Mouse (Mus musculus) embryonic facial prominence, embryonic 10.5 days (tissue): ENCODE data around the gene Slc16a9. TPM values are rescaled to one million over a fixed set of nuclear protein-coding genes. Genes with fewer than 3 reads are reported as not detected.

Experiments
- DNase-seq: peaks from one replicate; pipeline ENCODE4 v3.0.0-alpha.2; 2017; ENCODE audit warnings: low spot score
- H3K27ac ChIP-seq: fragments of 300-500 bp; sonication (generic); replicated peaks from 2 replicates; pipeline ENCODE4 v1.5.1; 2016; ENCODE audit warnings: mild to moderate bottlenecking
- H3K27me3 ChIP-seq: fragments of 300-500 bp; sonication (generic); replicated peaks from 2 replicates; pipeline ENCODE4 v1.6.1; 2016; ENCODE audit warnings: low read depth, mild to moderate bottlenecking; ENCODE audit not compliant: poor library complexity, severe bottlenecking
- H3K36me3 ChIP-seq: fragments of 300-500 bp; sonication (generic); replicated peaks from 2 replicates; pipeline ENCODE4 v1.6.1; 2016; ENCODE audit warnings: mild to moderate bottlenecking, moderate library complexity
- H3K4me1 ChIP-seq: fragments of 300-500 bp; sonication (generic); 2 replicates; pipeline ENCODE4 v1.6.1; 2016
- H3K4me3 ChIP-seq: fragments of 300-500 bp; sonication (generic); 2 replicates; pipeline ENCODE4 v1.5.1; 2016; ENCODE audit warnings: mild to moderate bottlenecking, moderate library complexity
- H3K9me3 ChIP-seq: fragments of 300-500 bp; sonication (generic); 2 replicates; pipeline ENCODE4 v1.6.1; 2016; ENCODE audit warnings: mild to moderate bottlenecking
- WGBS: fragments of 180-500 bp; shearing (Covaris S2); methylation state at CpG from one replicate; pipeline ENCODE4 v1.1.7; 2016; 5-methylcytosine and 5-hydroxymethylcytosine counted together
- polyA plus RNA-seq: library from polyadenylated mRNA; unstranded; fragments of >200 nt; fragmentation: Nextera tagmentation; extraction: Ambion mirVana; gene quantifications from 2 replicates; pipeline ENCODE4 v1.2.1, GENCODE M21; 2016

Gene Slc16a9
- polyA plus RNA-seq, 1 experiment from 2014 or later = 0.24 TPM

- no peaks in the 10 kb centered on the region for H3K36me3 ChIP-seq
- WGBS = 21% methylated on average over 7 of the region's 7 CpGs
- H3K4me3 ChIP-seq = no peak overlapping the region
- no peak overlapping the region for H3K27ac ChIP-seq
- peak; percentile 17 for DNase-seq
- H3K27me3 ChIP-seq = 0 out of 2 replicates have a peak, but pooled peaks cover 4% of the 10 kb centered on the region
- no peaks in the 10 kb centered on the region for H3K9me3 ChIP-seq
- H3K4me1 ChIP-seq = peaks cover 40% of the 10 kb centered on the region
Measured at GRCm38 (mm10) chr10:70292014-70292413, 47.1 kb downstream of the Slc16a9 start.

GRCm38 (mm10) chr10:70294094-70294493 lies 49.2 kb downstream of the Slc16a9 start:
- DNase-seq = peak; percentile 21
- H3K9me3 ChIP-seq = no peaks in the 10 kb centered on the region
- 51% methylated on average over 8 of the region's 8 CpGs for WGBS
- no peak overlapping the region for H3K4me3 ChIP-seq
- H3K27me3 ChIP-seq = 0 out of 2 replicates have a peak, but pooled peaks cover 4% of the 10 kb centered on the region
- no peaks in the 10 kb centered on the region for H3K36me3 ChIP-seq
- no peak overlapping the region for H3K27ac ChIP-seq
- peaks cover 31% of the 10 kb centered on the region for H3K4me1 ChIP-seq

GRCm38 (mm10) chr10:70296531-70297366 lies 51.8 kb downstream of the Slc16a9 start:
- no peaks in the 10 kb centered on the region for H3K36me3 ChIP-seq
- WGBS = 7% methylated on average over 20 of the region's 20 CpGs
- H3K9me3 ChIP-seq = no peaks in the 10 kb centered on the region
- H3K27me3 ChIP-seq = 0 out of 2 replicates have a peak, but pooled peaks cover 4% of the 10 kb centered on the region
- H3K4me3 ChIP-seq = no peak overlapping the region
- H3K4me1 ChIP-seq = peaks cover 43% of the 10 kb centered on the region
- peak; percentile 83 for DNase-seq
- no peak overlapping the region for H3K27ac ChIP-seq

GRCm38 (mm10) chr10:70299118-70299517 lies 54.2 kb downstream of the Slc16a9 start:
- H3K27me3 ChIP-seq = no peaks in the 10 kb centered on the region
- H3K4me3 ChIP-seq = no peak overlapping the region
- no peaks in the 10 kb centered on the region for H3K36me3 ChIP-seq
- DNase-seq = no peak
- H3K4me1 ChIP-seq = peaks cover 29% of the 10 kb centered on the region
- no peak overlapping the region for H3K27ac ChIP-seq
- 70% methylated on average over 2 of the region's 2 CpGs for WGBS
- H3K9me3 ChIP-seq = no peaks in the 10 kb centered on the region

GRCm38 (mm10) chr10:70299653-70300052 lies 54.8 kb downstream of the Slc16a9 start:
- Histone ChIP-seq H3K27me3 (no peaks in the 10 kb centered on the region), H3K4me3 (no peak overlapping the region), H3K27ac (no peak overlapping the region), H3K9me3 (no peaks in the 10 kb centered on the region), H3K4me1 (peaks cover 24% of the 10 kb centered on the region), H3K36me3 (no peaks in the 10 kb centered on the region)
- 45% methylated on average over 5 of the region's 5 CpGs for WGBS
- no peak for DNase-seq

- Histone ChIP-seq H3K4me1 (peaks cover 34% of the 10 kb centered on the region), H3K9me3 (no peaks in the 10 kb centered on the region), H3K36me3 (no peaks in the 10 kb centered on the region), H3K4me3 (no peak overlapping the region), H3K27ac (no peak overlapping the region), H3K27me3 (no peaks in the 10 kb centered on the region)
- WGBS = 40% methylated on average over 2 of the region's 2 CpGs
- peak; percentile 58 for DNase-seq
Measured at GRCm38 (mm10) chr10:70301190-70301589, 56.3 kb downstream of the Slc16a9 start.

GRCm38 (mm10) chr10:70303203-70303602 lies 58.3 kb downstream of the Slc16a9 start:
- DNase-seq = no peak
- Histone ChIP-seq H3K9me3 (no peaks in the 10 kb centered on the region), H3K27me3 (no peaks in the 10 kb centered on the region), H3K4me3 (no peak overlapping the region), H3K4me1 (peaks cover 22% of the 10 kb centered on the region), H3K27ac (no peak overlapping the region), H3K36me3 (no peaks in the 10 kb centered on the region)
- 89% methylated on average over 6 of the region's 6 CpGs for WGBS

- Histone ChIP-seq H3K4me1 (0 out of 2 replicates have a peak, but pooled peaks cover 15% of the 10 kb centered on the region), H3K4me3 (no peak overlapping the region), H3K27me3 (no peaks in the 10 kb centered on the region), H3K9me3 (no peaks in the 10 kb centered on the region), H3K27ac (no peak overlapping the region), H3K36me3 (no peaks in the 10 kb centered on the region)
- WGBS = 67% methylated on average over 5 of the region's 5 CpGs
- no peak for DNase-seq
Measured at GRCm38 (mm10) chr10:70305683-70306082, 60.8 kb downstream of the Slc16a9 start.

- 89% methylated on average over 8 of the region's 8 CpGs for WGBS
Measured at GRCm38 (mm10) chr10:70309416-70309815, 64.5 kb downstream of the Slc16a9 start.

GRCm38 (mm10) chr10:70310646-70311045 lies 65.7 kb downstream of the Slc16a9 start:
- no peak overlapping the region for H3K4me3 ChIP-seq
- no peaks in the 10 kb centered on the region for H3K27me3 ChIP-seq
- H3K36me3 ChIP-seq = no peaks in the 10 kb centered on the region
- 0 out of 2 replicates have a peak, but pooled peaks cover 4% of the 10 kb centered on the region for H3K4me1 ChIP-seq
- no peaks in the 10 kb centered on the region for H3K9me3 ChIP-seq
- H3K27ac ChIP-seq = no peak overlapping the region
- no peak for DNase-seq
- WGBS = 83% methylated on average over 5 of the region's 5 CpGs

More at GRCm38 (mm10) chr10:70309416-70309815, 64.5 kb downstream of the Slc16a9 start:
- Histone ChIP-seq H3K9me3 (no peaks in the 10 kb centered on the region), H3K27ac (no peak overlapping the region), H3K4me3 (no peak overlapping the region), H3K4me1 (0 out of 2 replicates have a peak, but pooled peaks cover 10% of the 10 kb centered on the region), H3K27me3 (no peaks in the 10 kb centered on the region), H3K36me3 (no peaks in the 10 kb centered on the region)
- DNase-seq = no peak

- no peak overlapping the region for H3K27ac ChIP-seq
- no peak for DNase-seq
- H3K27me3 ChIP-seq = no peaks in the 10 kb centered on the region
- H3K4me1 ChIP-seq = no peaks in the 10 kb centered on the region
- no peaks in the 10 kb centered on the region for H3K9me3 ChIP-seq
- H3K4me3 ChIP-seq = no peak overlapping the region
- 92% methylated on average over 6 of the region's 6 CpGs for WGBS
- H3K36me3 ChIP-seq = no peaks in the 10 kb centered on the region
Measured at GRCm38 (mm10) chr10:70315895-70316294, 71.0 kb downstream of the Slc16a9 start.

- Histone ChIP-seq H3K36me3 (no peaks in the 10 kb centered on the region), H3K27me3 (no peaks in the 10 kb centered on the region), H3K4me3 (no peak overlapping the region), H3K27ac (no peak overlapping the region), H3K4me1 (no peaks in the 10 kb centered on the region), H3K9me3 (no peaks in the 10 kb centered on the region)
- DNase-seq = no peak
- 80% methylated on average over 7 of the region's 7 CpGs for WGBS
Measured at GRCm38 (mm10) chr10:70316856-70317255, 72.0 kb downstream of the Slc16a9 start.

GRCm38 (mm10) chr10:70317394-70317965 lies 72.6 kb downstream of the Slc16a9 start:
- H3K36me3 ChIP-seq = no peaks in the 10 kb centered on the region
- no peaks in the 10 kb centered on the region for H3K9me3 ChIP-seq
- WGBS = 86% methylated on average over 13 of the region's 13 CpGs
- H3K27ac ChIP-seq = no peak overlapping the region
- DNase-seq = no peak
- no peaks in the 10 kb centered on the region for H3K27me3 ChIP-seq
- no peak overlapping the region for H3K4me3 ChIP-seq
- no peaks in the 10 kb centered on the region for H3K4me1 ChIP-seq
